Mouse (Mus musculus) cerebellum, postnatal 36 days (tissue): ENCODE results near the gene Chac1.

Experiments
- DNase-seq, 2 experiments: peaks; one replicate each; pipeline ENCODE4 v3.0.0; 2021 to 2022; ENCODE audit warnings: mixed read lengths in 2 of 2

Chac1 gene

GRCm38 (mm10) chr2:119379455-119379854 is 28.4 kb downstream of the Chac1 start:
- DNase-seq: no peak

- DNase-seq: no peak
Observed at GRCm38 (mm10) chr2:119388266-119388665, 37.2 kb downstream of the Chac1 start.

- DNase-seq: no peak
Observed at GRCm38 (mm10) chr2:119389992-119390391, 39.0 kb downstream of the Chac1 start.

- DNase-seq: no peak
Observed at GRCm38 (mm10) chr2:119398252-119398651, 47.2 kb downstream of the Chac1 start.

GRCm38 (mm10) chr2:119398665-119399064 is 47.6 kb downstream of the Chac1 start:
- DNase-seq: no peak

GRCm38 (mm10) chr2:119399313-119399712 is 48.3 kb downstream of the Chac1 start:
- DNase-seq: no peak
